Mouse (Mus musculus) adrenal gland, postnatal 4 days (tissue): ENCODE measurements around the gene Zfp11. TPM values are rescaled to one million over a fixed set of nuclear protein-coding genes. Genes with fewer than 3 reads are reported as not detected.
"Not testable (repeated sequence)": the region's sequence is repeated elsewhere in the genome, so short reads cannot be mapped to it uniquely, and the experiment has no call there.

Source experiments
- DNase-seq, 2 experiments: peaks; one replicate each; pipeline ENCODE4 v3.0.0; 2021 to 2022; ENCODE audit warnings: low spot score in 2 of 2, mixed read lengths in 2 of 2
- total RNA-seq, 2 experiments: library from RNA; stranded (reverse); gene quantifications; 2 replicates each; pipeline ENCODE4 v1.2.3; 2021

Gene Zfp11
- total RNA-seq, 2 experiments from 2014 or later: 5.9 to 6.0 TPM

DNA sequence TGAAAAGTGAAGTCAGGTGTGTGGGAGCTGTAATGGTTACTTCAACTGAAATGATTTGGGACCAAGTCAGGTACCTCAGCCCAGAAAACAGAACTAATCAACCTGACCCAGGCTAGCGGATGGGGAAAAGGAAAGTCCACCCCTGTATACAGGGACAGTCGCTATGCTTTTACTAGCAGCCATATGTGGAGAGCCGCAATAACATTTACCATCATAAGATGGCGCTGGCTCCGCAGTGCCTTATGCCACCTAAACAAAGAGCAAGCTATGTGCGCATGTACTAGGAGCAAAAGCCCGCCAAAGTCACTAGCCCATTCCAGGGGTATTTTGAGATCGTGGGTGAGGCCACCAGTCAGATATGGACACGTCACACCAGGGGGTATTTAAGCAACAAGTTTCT, 49.3 kb downstream of the Zfp11 start:
- DNase-seq: not testable (repeated sequence)

- DNase-seq: peak; percentile 40 to 48
These were observed 58.8 kb downstream of the Zfp11 start for GRCm38 (mm10) chr5:129611060-129611459.

DNA sequence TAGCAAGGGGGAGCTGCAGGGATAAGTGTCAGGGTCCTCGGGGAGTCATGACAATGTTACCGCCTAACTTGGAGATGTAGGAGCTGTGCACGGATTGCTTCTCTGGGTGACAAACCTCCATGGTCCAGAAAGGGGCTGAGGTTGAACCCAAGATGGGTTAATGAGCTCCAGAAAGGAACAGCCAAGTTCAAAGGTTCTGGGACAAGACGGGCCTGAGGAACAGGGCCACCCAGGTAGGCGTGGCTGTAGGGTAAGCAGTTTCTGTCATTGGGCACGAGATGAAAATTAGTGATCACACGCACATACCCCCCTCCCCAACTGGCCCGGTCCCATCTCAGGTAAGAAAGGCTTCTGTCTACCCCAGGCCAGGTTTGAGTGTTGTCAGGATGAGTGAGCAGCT, 62.4 kb downstream of the Zfp11 start:
- no peak for DNase-seq

Other genes starting within 250 kb of the Zfp11 start
- 10 to 100 TPM; 96.7 to 97.2 TPM for gene Sfswap, start 168.9 kb downstream of the Zfp11 start, total RNA-seq
- 1 to 10 TPM; 1.5 to 1.9 TPM for gene Mmp17, start 85.9 kb downstream of the Zfp11 start, total RNA-seq
- gene Sept14, start 38.4 kb upstream of the Zfp11 start, total RNA-seq: not detected
- 100 to 1,000 TPM in 1 of 2 experiments, 10 to 100 TPM in 1; 95.6 to 111 TPM for gene Mrps17, start 45.4 kb upstream of the Zfp11 start, total RNA-seq
- gene Nipsnap2, start 55.0 kb upstream of the Zfp11 start, total RNA-seq: 100 to 1,000 TPM; 142 to 143 TPM
- 10 to 100 TPM; 24.4 to 25.9 TPM for gene Psph, start 117.3 kb upstream of the Zfp11 start, total RNA-seq
- 10 to 100 TPM; 55.9 to 57.4 TPM for gene Sumf2, start 176.9 kb upstream of the Zfp11 start, total RNA-seq
- 100 to 1,000 TPM; 579 to 625 TPM for gene Chchd2, start 217.4 kb upstream of the Zfp11 start, total RNA-seq
- gene Zbed5, start 225.6 kb upstream of the Zfp11 start, total RNA-seq: 1 to 10 TPM; 2.9 to 3.1 TPM
- gene Phkg1, start 228.4 kb upstream of the Zfp11 start, total RNA-seq: 1 to 10 TPM; 3.7 to 4.2 TPM
- 1 to 10 TPM; 4.8 to 5.5 TPM for gene Nupr1l, start 238.4 kb upstream of the Zfp11 start, total RNA-seq